Mouse (Mus musculus): ENCODE measurements around the gene AI837181. TPM values are rescaled to one million over a fixed set of nuclear protein-coding genes. Genes with fewer than 3 reads are reported as not detected.

The AI837181 gene
- polyA plus RNA-seq, 1 experiment from 2014 or later: 27.2 TPM

DNA sequence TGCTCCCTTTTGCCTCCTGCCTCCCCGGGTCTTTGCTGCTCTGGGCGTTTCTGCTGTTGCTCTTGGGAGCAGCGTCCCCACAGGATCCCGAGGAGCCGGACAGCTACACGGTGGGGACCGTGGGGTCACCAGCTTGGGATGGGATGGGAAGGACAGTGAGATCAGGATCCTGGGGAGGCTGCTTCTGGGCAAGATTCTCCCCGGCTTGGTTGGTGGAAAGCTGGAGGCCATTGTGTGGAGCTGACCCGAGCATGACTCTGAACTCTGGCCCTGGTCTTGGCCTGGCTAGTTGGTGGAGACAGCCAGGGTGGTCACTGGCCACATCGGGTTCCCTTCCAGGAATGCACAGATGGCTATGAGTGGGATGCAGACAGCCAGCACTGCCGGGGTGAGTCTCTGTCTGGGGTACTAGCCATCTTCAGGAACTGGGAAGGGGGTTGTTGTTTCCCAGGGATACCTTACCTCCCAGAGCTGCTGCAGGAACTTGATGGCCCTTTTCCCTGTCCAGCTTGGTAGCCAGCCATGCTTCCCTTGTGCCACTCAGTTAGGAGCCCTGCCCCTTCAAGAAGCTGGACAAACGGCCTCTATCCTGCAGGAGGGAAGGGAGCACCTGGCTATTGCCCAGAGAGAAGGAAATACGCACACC is 50.2 kb downstream of the AI837181 start:
- 31% methylated on average over 13 of the region's 13 CpGs for WGBS
- Histone ChIP-seq H3K27me3 (replicated peaks; ENCODE audit: control insufficient read depth, insufficient read depth, low read length) (no peaks in the 10 kb centered on the region; the same call in 1 of the 2 replicates), H3K9ac (ENCODE audit: low read depth, low read length) (peak overlapping the region; percentile 65), H3K36me3 (ENCODE audit: control insufficient read depth, insufficient read depth, low read length) (peaks cover 6% of the 10 kb centered on the region; the same call in 1 of the 2 replicates), H3K4me2 (peak overlapping the region; percentile 96), H3K4me3 (ENCODE audit: low read depth, low read length) (peak overlapping the region; percentile 62), H3K4me1 (replicated peaks; ENCODE audit: control insufficient read depth, insufficient read depth, low read length) (peaks cover 4% of the 10 kb centered on the region; the same call in 1 of the 2 replicates), H3K27ac (ENCODE audit: low read depth, low read length) (peak overlapping the region; percentile 59), H3K9me3 (ENCODE audit: control insufficient read depth, low read length) (no peaks in the 10 kb centered on the region)
- ATAC-seq (replicated peaks; ENCODE audit: low FRiP score): no peak
- no peak for DNase-seq (ENCODE audit: low spot score)

Other genes with a start within 250 kb of the AI837181 start
- 27.0 and 30.3 TPM in 2 replicates for gene Pacs1, start 152.0 kb upstream of the AI837181 start, polyA plus RNA-seq (2014; fragmentation: Nextera tagmentation; extraction: Ambion mirVana)
- 285 and 290 TPM in 2 replicates for gene Sf3b2, start 129.7 kb upstream of the AI837181 start, polyA plus RNA-seq (2014; fragmentation: Nextera tagmentation; extraction: Ambion mirVana)
- gene Gal3st3, start 126.8 kb upstream of the AI837181 start, polyA plus RNA-seq (2014; fragmentation: Nextera tagmentation; extraction: Ambion mirVana): 1.6 and 2.1 TPM in 2 replicates
- gene Catsper1, start 89.4 kb upstream of the AI837181 start, polyA plus RNA-seq (2014; fragmentation: Nextera tagmentation; extraction: Ambion mirVana): not detected in 2 replicates
- not detected in 2 replicates for gene Cst6, start 75.6 kb upstream of the AI837181 start, polyA plus RNA-seq (2014; fragmentation: Nextera tagmentation; extraction: Ambion mirVana)
- gene Eif1ad, start 58.4 kb upstream of the AI837181 start, polyA plus RNA-seq (2014; fragmentation: Nextera tagmentation; extraction: Ambion mirVana): 72.9 and 76.5 TPM in 2 replicates
- 601 and 643 TPM in 2 replicates for gene Banf1, start 58.0 kb upstream of the AI837181 start, polyA plus RNA-seq (2014; fragmentation: Nextera tagmentation; extraction: Ambion mirVana)
- gene Sart1, start 36.4 kb upstream of the AI837181 start, polyA plus RNA-seq (2014; fragmentation: Nextera tagmentation; extraction: Ambion mirVana): 62.7 and 73.3 TPM in 2 replicates
- gene Tsga10ip, start 22.6 kb upstream of the AI837181 start, polyA plus RNA-seq (2014; fragmentation: Nextera tagmentation; extraction: Ambion mirVana): 0.30 and 1.2 TPM in 2 replicates
- gene Drap1, start 165 bp upstream of the AI837181 start, polyA plus RNA-seq (2014; fragmentation: Nextera tagmentation; extraction: Ambion mirVana): 124 and 151 TPM in 2 replicates
- 0.52 and 0.59 TPM in 2 replicates for gene Fosl1, start 22.4 kb downstream of the AI837181 start, polyA plus RNA-seq (2014; fragmentation: Nextera tagmentation; extraction: Ambion mirVana)
- gene Ccdc85b, start 32.8 kb downstream of the AI837181 start, polyA plus RNA-seq (2014; fragmentation: Nextera tagmentation; extraction: Ambion mirVana): 5.8 and 6.3 TPM in 2 replicates
- 60.9 and 66.7 TPM in 2 replicates for gene Fibp, start 35.5 kb downstream of the AI837181 start, polyA plus RNA-seq (2014; fragmentation: Nextera tagmentation; extraction: Ambion mirVana)
- gene Ctsw, start 43.4 kb downstream of the AI837181 start, polyA plus RNA-seq (2014; fragmentation: Nextera tagmentation; extraction: Ambion mirVana): 0.39 and 0.52 TPM in 2 replicates
- gene Efemp2, start 48.8 kb downstream of the AI837181 start, polyA plus RNA-seq (2014; fragmentation: Nextera tagmentation; extraction: Ambion mirVana): 47.8 and 55.3 TPM in 2 replicates
- 28.3 and 33.8 TPM in 2 replicates for gene Mus81, start 63.3 kb downstream of the AI837181 start, polyA plus RNA-seq (2014; fragmentation: Nextera tagmentation; extraction: Ambion mirVana)
- 2,498 and 2,516 TPM in 2 replicates for gene Cfl1, start 65.3 kb downstream of the AI837181 start, polyA plus RNA-seq (2014; fragmentation: Nextera tagmentation; extraction: Ambion mirVana)
- not detected in 2 replicates for gene 1700020D05Rik, start 78.6 kb downstream of the AI837181 start, polyA plus RNA-seq (2014; fragmentation: Nextera tagmentation; extraction: Ambion mirVana)
- gene Snx32, start 85.4 kb downstream of the AI837181 start, polyA plus RNA-seq (2014; fragmentation: Nextera tagmentation; extraction: Ambion mirVana): 7.0 and 8.3 TPM in 2 replicates
- 0.22 TPM in 1 of 2 replicates, not detected in the other for gene Ovol1, start 135.5 kb downstream of the AI837181 start, polyA plus RNA-seq (2014; fragmentation: Nextera tagmentation; extraction: Ambion mirVana)
- gene Ap5b1, start 142.9 kb downstream of the AI837181 start, polyA plus RNA-seq (2014; fragmentation: Nextera tagmentation; extraction: Ambion mirVana): 3.6 and 3.8 TPM in 2 replicates
- gene Rnaseh2c, start 176.7 kb downstream of the AI837181 start, polyA plus RNA-seq (2014; fragmentation: Nextera tagmentation; extraction: Ambion mirVana): 175 and 189 TPM in 2 replicates
- 24.0 and 28.0 TPM in 2 replicates for gene Kat5, start 185.1 kb downstream of the AI837181 start, polyA plus RNA-seq (2014; fragmentation: Nextera tagmentation; extraction: Ambion mirVana)
- gene Rela, start 212.3 kb downstream of the AI837181 start, polyA plus RNA-seq (2014; fragmentation: Nextera tagmentation; extraction: Ambion mirVana): 57.1 and 57.7 TPM in 2 replicates
- gene Sipa1, start 238.6 kb downstream of the AI837181 start, polyA plus RNA-seq (2014; fragmentation: Nextera tagmentation; extraction: Ambion mirVana): 32.3 and 34.8 TPM in 2 replicates